ENCODE assay signal across 10 mouse cellular contexts in the genomic region with DNA sequence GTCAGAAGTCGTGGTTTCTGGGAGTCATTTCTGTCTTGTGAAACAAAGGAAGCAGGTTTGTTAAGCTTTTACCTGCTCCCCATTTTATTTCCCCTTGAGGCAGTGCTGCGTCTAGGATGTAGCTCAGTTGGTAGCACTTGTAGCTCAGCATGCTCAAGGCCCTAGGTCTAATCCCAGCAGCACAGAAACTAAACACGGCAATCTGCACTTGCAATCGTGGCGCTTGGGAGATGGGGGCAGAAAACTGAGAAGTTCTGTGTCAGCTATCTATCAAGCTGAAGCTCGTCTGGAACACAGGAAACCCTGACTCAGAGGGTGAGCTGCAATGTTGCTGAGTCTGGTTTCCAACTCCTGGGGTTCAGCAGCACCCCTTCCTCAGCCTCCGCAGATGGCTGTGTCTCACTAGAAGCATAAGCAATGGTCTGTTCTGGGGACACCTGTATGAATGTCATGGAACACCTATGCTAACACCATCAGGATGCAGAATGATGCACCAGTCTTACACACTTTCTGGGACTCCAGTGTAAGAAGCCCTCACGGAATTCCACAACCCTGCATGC. TPM values are rescaled to one million over a fixed set of nuclear protein-coding genes. Genes with fewer than 3 reads are reported as not detected.
A peak's percentile ranks its signal among the peaks of the same experiment; 100 is the strongest.
DNase-seq lines count a peak whose midpoint lies in the region; ATAC-seq and TF ChIP-seq lines count a peak whose summit lies in the region.
"Had no signal": no experiment of that assay in that cellular context is flagged by ENCODE, and none has a peak within 500 bp of the region (broad histone marks: within the 10 kb centered on the region; RNA-seq: fewer than 3 reads in every experiment).

No protein-coding gene starts in this region.

- H3K4me1 ChIP-seq in kidney, postnatal 0 days (replicated peaks; ENCODE audit: insufficient read depth, low read length) = no peaks in the 10 kb centered on the region
- no peaks in the 10 kb centered on the region; the same call in 1 of the 2 replicates for H3K4me1 ChIP-seq in embryonic facial prominence, embryonic 11.5 days (ENCODE audit: control insufficient read depth, insufficient read depth, low read length)
- H3K4me1 ChIP-seq in hindbrain, embryonic 15.5 days (replicated peaks) = peaks cover 28% of the 10 kb centered on the region
- peaks cover 7% of the 10 kb centered on the region; the same call in 1 of the 2 replicates for H3K4me1 ChIP-seq in midbrain, embryonic 14.5 days (ENCODE audit: control insufficient read depth, insufficient read depth, low read length)

- no peak overlapping the region for H3K27ac ChIP-seq in kidney, postnatal 0 days
- no peak overlapping the region for H3K27ac ChIP-seq in embryonic facial prominence, embryonic 11.5 days (replicated peaks; ENCODE audit: low read depth, low read length)
- H3K27ac ChIP-seq in hindbrain, embryonic 15.5 days (replicated peaks) = no peak overlapping the region
- H3K27ac ChIP-seq in midbrain, embryonic 14.5 days (replicated peaks; ENCODE audit: low read depth, low read length) = no peak overlapping the region

- 58% methylated on average over 8 of the region's 8 CpGs for WGBS in kidney, postnatal 0 days
- 66% methylated on average over 8 of the region's 8 CpGs for whole genome bisulfite sequencing in embryonic facial prominence, embryonic 11.5 days
- 71% methylated on average over 8 of the region's 8 CpGs for WGBS in hindbrain, embryonic 15.5 days
- 75% methylated on average over 8 of the region's 8 CpGs for WGBS in midbrain, embryonic 14.5 days

- ATAC-seq in kidney, postnatal 0 days (replicated peaks; ENCODE audit: low FRiP score, low read depth) = no peak
- no peak for ATAC-seq in embryonic facial prominence, embryonic 11.5 days (replicated peaks; ENCODE audit: insufficient number of reproducible peaks, low FRiP score, low TSS enrichment, low read depth)
- ATAC-seq in hindbrain, embryonic 15.5 days (ENCODE audit: low FRiP score, low read depth) = no peak
- ATAC-seq in midbrain, embryonic 14.5 days (ENCODE audit: low FRiP score, low TSS enrichment) = no peak

- peak overlapping the region; percentile 61; the same call in 1 of the 2 replicates for H3K4me2 ChIP-seq in kidney, postnatal 0 days (ENCODE audit: low read length)
- no peak overlapping the region for H3K4me2 ChIP-seq in embryonic facial prominence, embryonic 11.5 days (ENCODE audit: low read depth, low read length)
- peak overlapping the region; percentile 95 for H3K4me2 ChIP-seq in hindbrain, embryonic 15.5 days
- peak overlapping the region; percentile 93; the same call in 1 of the 2 replicates for H3K4me2 ChIP-seq in midbrain, embryonic 14.5 days (ENCODE audit: low read length)

- no peaks in the 10 kb centered on the region for H3K27me3 ChIP-seq in kidney, postnatal 0 days (ENCODE audit: insufficient read depth, low read length)
- H3K27me3 ChIP-seq in embryonic facial prominence, embryonic 11.5 days (ENCODE audit: control insufficient read depth, insufficient read depth, low read length) = no peaks in the 10 kb centered on the region
- no peaks in the 10 kb centered on the region for H3K27me3 ChIP-seq in hindbrain, embryonic 15.5 days
- H3K27me3 ChIP-seq in midbrain, embryonic 14.5 days (ENCODE audit: control insufficient read depth, insufficient read depth, low read length) = no peaks in the 10 kb centered on the region

- no peak overlapping the region for H3K9ac ChIP-seq in kidney, postnatal 0 days (ENCODE audit: low read depth, low read length)
- 0 out of 2 replicates have a peak overlapping the region, but pooled peaks have one; percentile 13 for H3K9ac ChIP-seq in embryonic facial prominence, embryonic 11.5 days (replicated peaks; ENCODE audit: low read length)
- no peak overlapping the region; the same call in 1 of the 2 replicates for H3K9ac ChIP-seq in hindbrain, embryonic 15.5 days
- H3K9ac ChIP-seq in midbrain, embryonic 14.5 days (replicated peaks; ENCODE audit: low read length) = no peak overlapping the region

- H3K9me3 ChIP-seq in kidney, postnatal 0 days (replicated peaks; ENCODE audit: low read length) = no peaks in the 10 kb centered on the region
- H3K9me3 ChIP-seq in embryonic facial prominence, embryonic 11.5 days (replicated peaks; ENCODE audit: control insufficient read depth, low read length) = no peaks in the 10 kb centered on the region
- no peaks in the 10 kb centered on the region for H3K9me3 ChIP-seq in hindbrain, embryonic 15.5 days
- H3K9me3 ChIP-seq in midbrain, embryonic 14.5 days (ENCODE audit: control insufficient read depth, low read length) = no peaks in the 10 kb centered on the region

- H3K36me3 ChIP-seq in kidney, postnatal 0 days (ENCODE audit: insufficient read depth, low read length) = 0 out of 2 replicates have a peak, but pooled peaks cover 3% of the 10 kb centered on the region
- H3K36me3 ChIP-seq in embryonic facial prominence, embryonic 11.5 days (replicated peaks; ENCODE audit: control insufficient read depth, insufficient read depth, low read depth, low read length) = no peaks in the 10 kb centered on the region
- H3K36me3 ChIP-seq in hindbrain, embryonic 15.5 days = no peaks in the 10 kb centered on the region
- H3K36me3 ChIP-seq in midbrain, embryonic 14.5 days (ENCODE audit: control insufficient read depth, insufficient read depth, low read length) = peaks cover 8% of the 10 kb centered on the region; the same call in 1 of the 2 replicates

- no peak for DNase-seq in kidney, postnatal 0 days (ENCODE audit: low spot score)
- no peak for DNase-seq in kidney, adult 11 months
- DNase-seq in embryonic facial prominence, embryonic 11.5 days (ENCODE audit: low spot score) = no peak
- DNase-seq in midbrain, embryonic 14.5 days = no peak
- DNase-seq in cerebellum, adult 8-10 months = no peak
- no peak for DNase-seq in thymus, adult 18-20 months
- DNase-seq: kidney, adult 8-10 months; lung, postnatal 36 days; right cerebral cortex, postnatal 25 days had no signal

- no peak overlapping the region for H3K4me3 ChIP-seq in kidney, postnatal 0 days (replicated peaks; ENCODE audit: low read depth, low read length)
- H3K4me3 ChIP-seq in embryonic facial prominence, embryonic 11.5 days (ENCODE audit: low read depth, low read length) = no peak overlapping the region; the same call in 1 of the 2 replicates
- no peak overlapping the region for H3K4me3 ChIP-seq in hindbrain, embryonic 15.5 days
- H3K4me3 ChIP-seq in midbrain, embryonic 14.5 days (replicated peaks; ENCODE audit: low read depth, low read length) = no peak overlapping the region

- TF ChIP-seq CTCF in kidney, postnatal 0 days (IDR thresholded peaks at IDR 0.05; ENCODE audit: low read depth) = no peak

RNA-seq across cellular contexts. Expression of a gene that starts 1.1 kb away (rescaled TPM):
- 191 and 209 TPM in 2 replicates for polyA plus RNA-seq in kidney, postnatal 0 days (2015; fragmentation: Nextera tagmentation; extraction: Ambion mirVana)
- 38.8 and 52.0 TPM in 2 replicates for polyA plus RNA-seq in embryonic facial prominence, embryonic 11.5 days (2014; fragmentation: Nextera tagmentation; extraction: Ambion mirVana)
- polyA plus RNA-seq in hindbrain, embryonic 15.5 days (2015; fragmentation: Nextera tagmentation; extraction: Ambion mirVana) = 85.7 and 85.9 TPM in 2 replicates
- 33.1 and 45.5 TPM in 2 replicates for polyA plus RNA-seq in midbrain, embryonic 14.5 days (2014; fragmentation: Nextera tagmentation; extraction: Ambion mirVana)

RNA-seq across cellular contexts. Expression of a gene that starts 18.4 kb away (rescaled TPM):
- 5.9 and 6.4 TPM in 2 replicates for polyA plus RNA-seq in kidney, postnatal 0 days (2015; fragmentation: Nextera tagmentation; extraction: Ambion mirVana)
- polyA plus RNA-seq in embryonic facial prominence, embryonic 11.5 days (2014; fragmentation: Nextera tagmentation; extraction: Ambion mirVana) = 8.6 and 8.8 TPM in 2 replicates
- 29.3 and 30.7 TPM in 2 replicates for polyA plus RNA-seq in hindbrain, embryonic 15.5 days (2015; fragmentation: Nextera tagmentation; extraction: Ambion mirVana)
- polyA plus RNA-seq in midbrain, embryonic 14.5 days (2014; fragmentation: Nextera tagmentation; extraction: Ambion mirVana) = 28.6 and 50.4 TPM in 2 replicates

RNA-seq across cellular contexts. Expression of a gene that starts 21.3 kb away (rescaled TPM):
- 352 and 383 TPM in 2 replicates for polyA plus RNA-seq in kidney, postnatal 0 days (2015; fragmentation: Nextera tagmentation; extraction: Ambion mirVana)
- polyA plus RNA-seq in embryonic facial prominence, embryonic 11.5 days (2014; fragmentation: Nextera tagmentation; extraction: Ambion mirVana) = 168 and 185 TPM in 2 replicates
- polyA plus RNA-seq in hindbrain, embryonic 15.5 days (2015; fragmentation: Nextera tagmentation; extraction: Ambion mirVana) = 167 and 168 TPM in 2 replicates
- 132 and 144 TPM in 2 replicates for polyA plus RNA-seq in midbrain, embryonic 14.5 days (2014; fragmentation: Nextera tagmentation; extraction: Ambion mirVana)

RNA-seq across cellular contexts. Expression of a gene that starts 35.9 kb away (rescaled TPM):
- 7.0 and 9.2 TPM in 2 replicates for polyA plus RNA-seq in kidney, postnatal 0 days (2015; fragmentation: Nextera tagmentation; extraction: Ambion mirVana)
- 11.8 and 12.1 TPM in 2 replicates for polyA plus RNA-seq in embryonic facial prominence, embryonic 11.5 days (2014; fragmentation: Nextera tagmentation; extraction: Ambion mirVana)
- polyA plus RNA-seq in hindbrain, embryonic 15.5 days (2015; fragmentation: Nextera tagmentation; extraction: Ambion mirVana) = 135 and 149 TPM in 2 replicates
- 113 and 165 TPM in 2 replicates for polyA plus RNA-seq in midbrain, embryonic 14.5 days (2014; fragmentation: Nextera tagmentation; extraction: Ambion mirVana)

RNA-seq across cellular contexts. Expression of a gene that starts 40.9 kb away (rescaled TPM):
- 12.1 and 12.9 TPM in 2 replicates for polyA plus RNA-seq in kidney, postnatal 0 days (2015; fragmentation: Nextera tagmentation; extraction: Ambion mirVana)
- polyA plus RNA-seq in embryonic facial prominence, embryonic 11.5 days (2014; fragmentation: Nextera tagmentation; extraction: Ambion mirVana) = 4.4 and 4.5 TPM in 2 replicates
- polyA plus RNA-seq in hindbrain, embryonic 15.5 days (2015; fragmentation: Nextera tagmentation; extraction: Ambion mirVana) = 9.5 and 10.1 TPM in 2 replicates
- polyA plus RNA-seq in midbrain, embryonic 14.5 days (2014; fragmentation: Nextera tagmentation; extraction: Ambion mirVana) = 5.4 and 7.7 TPM in 2 replicates
